Mouse (Mus musculus) hindbrain, embryonic 12.5 days (tissue): Measurements from ENCODE around the gene Lurap1. TPM values are rescaled to one million over a fixed set of nuclear protein-coding genes. Genes with fewer than 3 reads are reported as not detected.

Experiments used
- ATAC-seq: fragments of 200-750 bp; cut with Nextera tagmentation; 2 replicates; pipeline ENCODE4 v1.8.0; 2017; ENCODE audit warnings: moderate TSS enrichment; ENCODE audit not compliant: low FRiP score
- H3K27ac ChIP-seq: fragments of 300-500 bp; sonication (generic); 2 replicates; pipeline ENCODE4 v1.5.1; 2016; ENCODE audit warnings: mild to moderate bottlenecking
- H3K27me3 ChIP-seq: fragments of 300-500 bp; sonication (generic); 2 replicates; pipeline ENCODE4 v1.6.1; 2016; ENCODE audit warnings: mild to moderate bottlenecking
- H3K36me3 ChIP-seq: fragments of 300-500 bp; sonication (generic); 2 replicates; pipeline ENCODE4 v1.6.1; 2016; ENCODE audit warnings: mild to moderate bottlenecking
- H3K4me1 ChIP-seq: fragments of 300-500 bp; sonication (generic); 2 replicates; pipeline ENCODE4 v1.6.1; 2016
- H3K4me2 ChIP-seq: fragments of 300-500 bp; sonication (generic); replicated peaks from 2 replicates; pipeline ENCODE4 v1.6.1; 2016; ENCODE audit warnings: mild to moderate bottlenecking
- H3K4me3 ChIP-seq: fragments of 300-500 bp; sonication (generic); 2 replicates; pipeline ENCODE4 v1.5.1; 2016; ENCODE audit warnings: mild to moderate bottlenecking
- H3K9ac ChIP-seq: fragments of 300-500 bp; sonication (generic); 2 replicates; pipeline ENCODE4 v1.6.1; 2016; ENCODE audit warnings: mild to moderate bottlenecking, moderate library complexity
- H3K9me3 ChIP-seq: fragments of 300-500 bp; sonication (generic); replicated peaks from 2 replicates; pipeline ENCODE4 v1.6.1; 2016; ENCODE audit warnings: mild to moderate bottlenecking
- WGBS: fragments of 180-500 bp; shearing (Covaris S2); methylation state at CpG from one replicate; pipeline ENCODE4 v1.1.7; 2016; 5-methylcytosine and 5-hydroxymethylcytosine counted together
- polyA plus RNA-seq: library from polyadenylated mRNA; unstranded; fragments of >200 nt; fragmentation: Nextera tagmentation; extraction: Ambion mirVana; gene quantifications from 2 replicates; pipeline ENCODE4 v1.2.1, GENCODE M21; 2016

The Lurap1 gene
- polyA plus RNA-seq, 1 experiment from 2014 or later = 2.2 TPM

DNA sequence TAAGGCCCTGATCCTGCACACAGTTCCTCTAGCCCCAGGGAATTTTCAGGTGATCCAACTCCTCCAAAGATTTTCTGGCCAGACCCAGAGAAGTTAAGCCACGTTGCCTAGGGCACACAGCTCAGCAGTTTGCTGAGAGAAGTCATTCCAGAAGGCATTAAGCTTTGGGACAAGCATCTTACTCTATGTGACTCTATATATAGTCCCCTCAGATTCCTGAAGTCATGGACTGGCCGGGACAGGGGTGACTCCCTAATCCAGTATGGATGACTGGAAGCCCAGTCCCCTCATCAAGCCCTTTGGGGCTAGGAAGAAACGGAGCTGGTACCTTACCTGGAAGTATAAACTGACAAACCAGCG lies 296 bp downstream of the Lurap1 start:
- Histone ChIP-seq H3K9ac (peak overlapping the region; percentile 87), H3K4me3 (peak overlapping the region; percentile 70), H3K4me2 (peak overlapping the region; percentile 66), H3K36me3 (peaks cover 41% of the 10 kb centered on the region), H3K9me3 (no peaks in the 10 kb centered on the region), H3K4me1 (peaks cover 15% of the 10 kb centered on the region), H3K27ac (no peak overlapping the region; the same call in 1 of the 2 replicates), H3K27me3 (no peaks in the 10 kb centered on the region)
- peak; percentile 57 for ATAC-seq
- WGBS = 29% methylated on average over 4 of the region's 4 CpGs

DNA sequence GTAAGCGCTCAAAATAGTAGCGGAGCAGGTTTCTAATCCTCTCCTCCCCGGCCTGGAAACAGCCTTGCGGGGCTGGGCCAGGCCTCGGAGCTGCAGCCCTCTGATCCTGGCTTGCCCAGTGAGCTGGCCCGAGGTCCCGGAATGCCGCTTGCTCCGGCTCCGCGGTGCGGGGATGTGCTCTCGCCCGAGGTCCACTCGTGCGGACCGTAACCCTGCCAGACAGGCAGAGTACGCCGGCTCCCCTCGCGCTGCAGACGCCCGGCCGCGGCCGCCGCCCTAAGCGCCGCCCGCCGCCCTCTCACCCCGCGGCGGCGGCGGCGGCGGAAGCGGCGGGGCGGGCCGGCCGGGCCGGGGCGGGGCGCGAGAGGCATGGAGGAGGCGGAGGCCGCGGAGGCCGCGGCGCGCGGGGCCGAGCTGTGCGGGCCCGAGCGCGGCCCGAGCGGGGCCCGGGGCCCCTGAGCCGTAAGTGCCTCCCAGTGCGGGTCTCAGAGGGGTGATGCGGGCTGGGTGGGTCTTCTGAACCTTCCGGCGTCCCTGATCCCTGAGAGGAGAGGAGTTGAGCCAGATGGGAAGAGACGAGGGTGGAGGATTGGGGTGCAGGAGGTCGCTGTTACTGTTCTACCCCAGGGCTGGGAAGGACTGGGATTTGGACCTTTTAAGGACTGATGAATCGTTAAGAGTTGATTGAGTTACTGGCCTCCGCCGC lies 829 bp downstream of the Lurap1 start:
- Histone ChIP-seq H3K9me3 (no peaks in the 10 kb centered on the region), H3K4me2 (peak overlapping the region; percentile 66), H3K4me3 (peak overlapping the region; percentile 70), H3K27me3 (no peaks in the 10 kb centered on the region), H3K4me1 (peaks cover 15% of the 10 kb centered on the region), H3K27ac (peak overlapping the region; percentile 89), H3K9ac (peak overlapping the region; percentile 87), H3K36me3 (peaks cover 35% of the 10 kb centered on the region)
- under 1% methylated on average over 61 of the region's 73 CpGs for WGBS
- ATAC-seq = peak; percentile 95

DNA sequence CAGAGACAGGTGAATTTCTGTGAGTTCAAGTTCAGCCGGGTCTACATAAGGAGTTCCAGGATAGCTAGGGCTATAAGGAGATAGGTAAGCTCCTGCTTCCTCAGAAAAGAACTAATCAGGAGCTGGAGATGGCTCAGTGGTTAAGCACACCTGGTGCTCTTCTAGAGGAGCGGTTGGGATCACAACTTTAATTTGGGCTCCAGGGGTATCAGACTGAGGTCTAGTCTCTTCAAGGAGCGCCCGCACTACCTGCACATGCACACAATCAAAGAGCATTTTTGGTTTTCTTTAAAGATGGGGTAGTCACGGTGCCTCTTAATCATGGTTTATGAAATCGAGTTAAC lies 1.4 kb downstream of the Lurap1 start:
- 20% methylated on average over 6 of the region's 6 CpGs for WGBS
- Histone ChIP-seq H3K27ac (peak overlapping the region; percentile 89), H3K4me1 (peaks cover 15% of the 10 kb centered on the region), H3K4me2 (peak overlapping the region; percentile 66), H3K4me3 (peak overlapping the region; percentile 70), H3K27me3 (no peaks in the 10 kb centered on the region), H3K9me3 (no peaks in the 10 kb centered on the region), H3K9ac (peak overlapping the region; percentile 87), H3K36me3 (peaks cover 30% of the 10 kb centered on the region)
- peak; percentile 12 for ATAC-seq

DNA sequence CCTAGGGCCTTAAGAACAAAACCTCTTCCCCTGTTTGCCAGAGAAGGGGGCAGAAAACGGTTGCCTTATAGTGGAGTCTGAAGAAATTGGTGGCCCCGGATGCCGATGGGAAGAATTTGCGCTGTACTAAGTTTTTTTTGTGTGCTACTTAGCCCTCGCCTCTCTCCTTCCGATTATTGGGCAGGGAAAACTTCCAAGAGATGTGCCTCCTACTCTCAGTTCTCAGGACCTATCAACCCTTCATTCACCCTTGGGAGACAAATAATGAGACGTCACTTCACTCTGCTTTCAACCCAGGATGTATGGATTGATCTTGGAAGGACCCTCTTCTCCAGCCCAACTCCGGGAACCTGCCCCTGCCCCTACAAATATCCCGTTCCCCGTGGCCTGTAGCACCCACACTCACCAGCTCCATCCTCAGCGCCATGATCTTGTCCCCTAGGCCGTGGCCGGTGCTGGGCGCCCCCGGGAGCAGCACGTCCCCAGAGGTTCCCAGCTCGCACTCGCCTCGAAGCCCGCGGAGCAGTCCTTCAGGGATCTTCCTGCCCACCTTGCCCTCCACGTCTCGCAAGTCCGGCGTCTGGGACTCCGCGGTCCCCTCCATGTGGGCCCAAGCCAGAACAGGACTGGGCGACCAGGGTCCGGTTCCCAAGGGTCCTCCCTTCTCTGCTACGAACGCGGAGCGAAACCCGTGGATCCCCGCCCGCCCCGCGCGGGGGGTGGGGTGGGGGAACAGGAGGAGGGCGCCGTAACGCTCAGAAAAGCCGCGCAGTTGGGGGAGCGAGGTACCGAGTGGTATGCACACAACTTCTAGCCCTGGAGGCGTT lies 7.0 kb downstream of the Lurap1 start:
- ATAC-seq = peak; percentile 76
- peaks cover 16% of the 10 kb centered on the region for H3K4me1 ChIP-seq
- no peaks in the 10 kb centered on the region for H3K9me3 ChIP-seq
- WGBS = under 1% methylated on average over 47 of the region's 47 CpGs
- peak overlapping the region; percentile 50 for H3K4me3 ChIP-seq
- peak overlapping the region; percentile 96 for H3K4me2 ChIP-seq
- no peak overlapping the region for H3K27ac ChIP-seq
- peak overlapping the region; percentile 73 for H3K9ac ChIP-seq
- peaks cover 21% of the 10 kb centered on the region for H3K27me3 ChIP-seq
- H3K36me3 ChIP-seq = no peaks in the 10 kb centered on the region

DNA sequence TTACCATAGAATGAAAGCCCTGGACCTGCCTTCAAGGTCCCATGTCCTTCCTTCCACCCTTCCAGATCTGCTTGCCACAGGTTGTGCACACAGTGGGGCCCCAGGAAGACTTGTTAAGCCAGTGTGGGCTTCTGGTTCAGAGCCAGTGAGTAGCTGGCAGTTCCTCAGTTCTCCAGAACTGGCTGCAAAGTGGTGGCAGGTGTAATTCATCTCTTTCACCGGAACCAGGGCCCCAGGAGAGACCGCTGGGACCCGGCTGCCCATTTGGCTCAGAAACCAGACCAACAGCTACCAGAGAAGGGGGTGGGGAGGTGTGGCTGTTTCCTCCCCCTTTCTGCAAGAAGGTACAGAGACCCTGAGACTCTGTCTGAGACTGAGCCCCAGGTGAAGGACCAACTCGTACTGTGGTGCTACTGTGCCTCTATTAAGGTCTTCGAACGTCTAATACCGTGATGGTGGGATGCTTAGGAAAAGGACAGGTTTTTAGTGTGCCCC lies 7.8 kb downstream of the Lurap1 start:
- Histone ChIP-seq H3K27me3 (peaks cover 21% of the 10 kb centered on the region), H3K4me1 (peaks cover 16% of the 10 kb centered on the region), H3K4me2 (peak overlapping the region; percentile 96), H3K4me3 (peak overlapping the region; percentile 50), H3K9ac (no peak overlapping the region), H3K9me3 (no peaks in the 10 kb centered on the region), H3K36me3 (no peaks in the 10 kb centered on the region), H3K27ac (no peak overlapping the region)
- WGBS = 13% methylated on average over 7 of the region's 7 CpGs
- ATAC-seq = no peak

DNA sequence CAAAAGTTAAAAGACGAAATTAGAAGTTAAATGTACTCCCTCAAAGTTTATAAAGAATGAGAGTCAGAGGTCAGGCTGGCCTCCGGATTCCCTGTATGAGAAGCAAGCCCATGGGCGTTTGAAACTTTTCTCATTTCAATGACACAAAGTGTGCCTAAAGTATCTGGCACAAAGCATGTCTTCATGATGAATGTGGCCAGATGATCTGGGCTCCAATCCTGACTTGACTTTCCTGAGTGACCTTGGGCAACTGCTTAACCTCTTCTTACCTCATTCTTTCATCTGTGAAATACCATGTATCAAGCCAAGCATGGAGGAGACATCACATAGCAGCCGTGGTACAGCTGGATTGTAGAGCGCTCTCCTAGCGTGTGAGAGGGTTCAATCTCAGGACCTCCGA lies 8.9 kb downstream of the Lurap1 start:
- Histone ChIP-seq H3K9me3 (no peaks in the 10 kb centered on the region), H3K36me3 (no peaks in the 10 kb centered on the region), H3K4me2 (no peak overlapping the region), H3K27ac (no peak overlapping the region), H3K27me3 (peaks cover 21% of the 10 kb centered on the region), H3K4me1 (peaks cover 16% of the 10 kb centered on the region), H3K4me3 (no peak overlapping the region), H3K9ac (no peak overlapping the region)
- 57% methylated on average over 7 of the region's 7 CpGs for WGBS
- ATAC-seq = no peak

DNA sequence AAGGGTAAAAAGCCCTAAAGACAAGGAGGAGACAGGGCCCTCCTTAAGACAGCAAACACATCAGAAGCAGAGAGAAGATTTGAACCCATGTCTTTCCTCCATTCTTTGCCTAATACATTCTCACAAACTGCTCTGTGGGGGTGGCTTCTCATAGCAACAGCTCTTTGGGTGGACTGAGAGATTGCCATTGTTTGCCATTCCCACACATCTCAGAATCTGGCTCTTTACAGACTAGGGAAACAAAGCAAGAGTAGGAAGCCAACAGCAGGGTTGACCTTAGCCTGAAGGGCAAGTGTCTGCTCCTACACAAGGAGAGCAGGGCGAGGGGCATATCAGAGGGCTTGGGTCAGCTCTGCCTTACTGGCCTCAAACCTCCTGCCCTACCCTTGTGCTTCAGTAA lies 9.4 kb downstream of the Lurap1 start:
- no peak for ATAC-seq

DNA sequence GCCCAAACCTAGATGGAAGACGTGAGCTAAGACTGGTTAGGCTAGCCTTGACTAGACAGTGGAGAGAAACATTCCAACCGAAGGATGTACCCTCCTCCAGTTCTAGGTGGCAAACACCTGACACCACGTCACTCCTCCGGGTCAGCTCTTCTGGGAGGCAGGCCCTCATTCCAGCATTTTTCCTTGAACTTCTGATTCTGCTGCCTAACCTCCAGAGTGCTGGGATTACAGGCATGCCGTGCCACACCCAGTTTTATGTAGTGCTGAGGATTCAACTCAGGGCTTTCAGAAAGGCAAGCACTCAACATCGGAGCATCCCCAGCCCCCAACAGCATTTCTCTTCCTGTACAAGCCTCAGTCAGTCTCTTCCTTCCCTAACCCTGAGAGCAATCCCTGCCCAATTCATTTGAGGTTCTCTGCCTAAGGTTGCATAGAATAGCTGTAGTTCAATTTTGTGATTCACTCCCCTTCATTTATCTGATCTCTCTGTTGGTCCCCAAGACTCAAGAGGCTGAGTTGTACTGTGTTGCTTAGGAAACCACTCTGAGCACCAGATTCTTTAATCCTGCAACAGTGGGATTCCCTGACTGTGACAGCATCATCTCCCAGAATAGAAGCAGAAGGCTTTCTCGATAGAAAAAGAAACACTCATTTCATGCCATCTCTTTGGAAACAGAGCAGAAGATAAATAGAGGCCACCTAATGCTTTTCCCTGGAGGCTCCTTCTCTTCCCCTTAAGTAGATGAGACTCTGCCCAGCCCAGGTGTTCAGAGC lies 10.2 kb downstream of the Lurap1 start:
- Histone ChIP-seq H3K36me3 (no peaks in the 10 kb centered on the region), H3K9ac (no peak overlapping the region), H3K27me3 (peaks cover 21% of the 10 kb centered on the region), H3K4me1 (peaks cover 16% of the 10 kb centered on the region), H3K9me3 (no peaks in the 10 kb centered on the region), H3K4me2 (no peak overlapping the region), H3K4me3 (no peak overlapping the region), H3K27ac (no peak overlapping the region)
- no peak for ATAC-seq
- WGBS = 80% methylated on average over 7 of the region's 7 CpGs

More for the DNA sequence above, 9.4 kb downstream of the Lurap1 start:
- Histone ChIP-seq H3K4me3 (no peak overlapping the region), H3K4me1 (peaks cover 16% of the 10 kb centered on the region), H3K9me3 (no peaks in the 10 kb centered on the region), H3K27ac (no peak overlapping the region), H3K36me3 (no peaks in the 10 kb centered on the region), H3K4me2 (no peak overlapping the region), H3K9ac (no peak overlapping the region), H3K27me3 (peaks cover 21% of the 10 kb centered on the region)
- 63% methylated on average over 1 of the region's 1 CpGs for WGBS

DNA sequence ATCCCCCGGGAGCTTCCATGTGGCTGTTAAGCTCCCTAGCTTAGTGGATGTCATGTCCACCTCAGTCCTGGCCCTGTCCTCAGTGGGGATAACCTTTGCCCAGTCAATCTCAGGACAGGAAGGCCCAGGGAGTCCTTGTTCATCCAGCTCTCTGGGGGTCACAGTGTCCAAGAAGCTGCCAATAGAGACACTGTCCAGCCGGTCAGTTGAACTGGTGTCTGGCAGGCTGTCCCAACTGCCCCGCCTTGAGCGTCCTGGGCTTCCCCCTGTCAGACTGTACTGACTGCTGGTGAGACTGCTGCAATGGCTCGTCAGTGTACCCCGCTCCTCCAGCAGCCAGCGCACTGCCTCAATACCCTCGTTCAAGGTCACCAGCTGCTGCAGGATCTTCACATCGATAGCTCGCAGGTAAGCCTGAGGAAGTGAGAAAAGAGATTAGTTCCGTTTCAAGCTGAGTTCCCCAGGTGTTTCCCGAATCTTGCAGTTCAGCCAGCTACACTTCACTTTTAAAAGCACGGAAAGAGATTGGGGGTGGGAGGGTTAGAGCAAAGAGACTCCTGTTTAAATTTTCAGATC lies 13.6 kb downstream of the Lurap1 start:
- H3K36me3 ChIP-seq = no peaks in the 10 kb centered on the region
- no peaks in the 10 kb centered on the region for H3K4me1 ChIP-seq
- H3K4me2 ChIP-seq = no peak overlapping the region
- H3K27me3 ChIP-seq = peaks cover 9% of the 10 kb centered on the region; the same call in 1 of the 2 replicates
- no peak overlapping the region for H3K9ac ChIP-seq
- 52% methylated on average over 13 of the region's 13 CpGs for WGBS
- H3K9me3 ChIP-seq = no peaks in the 10 kb centered on the region
- H3K4me3 ChIP-seq = no peak overlapping the region
- H3K27ac ChIP-seq = no peak overlapping the region
- ATAC-seq = no peak

DNA sequence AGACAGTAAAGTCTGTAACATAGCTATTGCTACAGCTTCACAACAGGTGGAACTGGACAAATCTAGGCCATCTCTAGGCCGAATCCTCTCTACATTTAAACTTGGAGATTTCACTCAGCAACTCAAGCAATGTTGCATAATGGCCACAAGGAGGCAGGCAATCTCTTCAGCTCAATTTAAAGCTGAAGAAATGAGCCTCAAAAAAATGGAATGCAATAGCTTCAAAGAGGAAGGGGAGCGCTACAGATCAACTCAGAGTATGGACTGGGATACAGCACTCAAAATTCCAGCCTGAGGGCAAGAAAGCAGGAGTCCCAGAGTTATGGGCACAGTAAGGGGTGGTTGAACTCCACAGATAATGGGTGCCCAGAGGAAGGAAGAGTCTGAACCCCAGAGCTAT lies 16.1 kb downstream of the Lurap1 start:
- H3K9ac ChIP-seq = no peak overlapping the region
- H3K27ac ChIP-seq = no peak overlapping the region
- H3K36me3 ChIP-seq = no peaks in the 10 kb centered on the region
- no peaks in the 10 kb centered on the region for H3K9me3 ChIP-seq
- H3K4me1 ChIP-seq = no peaks in the 10 kb centered on the region
- ATAC-seq = no peak
- H3K4me3 ChIP-seq = no peak overlapping the region
- no peaks in the 10 kb centered on the region for H3K27me3 ChIP-seq
- 41% methylated on average over 2 of the region's 2 CpGs for WGBS
- no peak overlapping the region for H3K4me2 ChIP-seq

DNA sequence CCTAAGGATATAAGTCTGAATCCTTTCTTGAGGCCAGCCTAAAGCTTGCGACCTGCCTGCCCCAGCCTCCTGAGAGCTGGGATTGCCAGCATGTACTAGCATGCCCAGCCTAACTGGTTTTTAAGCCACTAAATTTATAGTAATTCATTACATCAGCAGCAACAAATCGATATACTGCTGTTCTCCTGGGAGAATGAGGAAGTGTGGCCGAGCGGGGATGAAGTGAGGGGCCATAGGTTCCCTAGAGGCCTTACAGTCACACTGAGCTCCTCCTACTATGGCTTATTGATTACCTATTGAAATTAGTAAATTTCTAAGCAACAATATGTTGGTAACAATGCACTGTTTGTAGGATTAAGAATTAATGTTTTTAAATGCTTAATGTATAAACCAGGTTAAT lies 18.0 kb downstream of the Lurap1 start:
- H3K9me3 ChIP-seq = no peaks in the 10 kb centered on the region
- no peak overlapping the region for H3K4me3 ChIP-seq
- no peaks in the 10 kb centered on the region for H3K36me3 ChIP-seq
- 79% methylated on average over 4 of the region's 4 CpGs for WGBS
- no peaks in the 10 kb centered on the region for H3K27me3 ChIP-seq
- no peak overlapping the region for H3K27ac ChIP-seq
- no peak for ATAC-seq
- no peak overlapping the region for H3K9ac ChIP-seq
- H3K4me2 ChIP-seq = no peak overlapping the region
- no peaks in the 10 kb centered on the region for H3K4me1 ChIP-seq

DNA sequence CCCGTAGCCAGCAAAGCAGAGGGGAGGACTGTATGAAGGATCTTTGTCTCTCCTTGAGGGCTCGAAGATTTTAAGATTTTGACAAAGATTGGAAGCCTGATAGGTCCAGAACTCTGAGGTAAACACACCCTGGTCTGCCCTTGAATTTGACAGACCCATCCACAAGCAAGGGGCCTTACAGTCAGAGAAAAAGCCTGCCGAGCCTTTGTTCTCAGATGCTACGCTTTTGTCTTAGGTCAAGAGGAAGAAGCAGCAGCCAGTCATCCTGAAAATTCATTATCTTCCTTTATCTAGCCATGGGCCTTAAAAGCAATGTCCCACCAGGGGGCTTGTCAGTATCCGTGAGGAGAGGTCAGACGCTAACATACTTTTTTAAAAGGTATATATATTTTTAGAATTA lies 23.2 kb downstream of the Lurap1 start:
- Histone ChIP-seq H3K4me2 (no peak overlapping the region), H3K36me3 (no peaks in the 10 kb centered on the region), H3K27me3 (no peaks in the 10 kb centered on the region), H3K9ac (0 out of 2 replicates have a peak overlapping the region, but pooled peaks have one; percentile 19), H3K27ac (peak overlapping the region; percentile 60; the same call in 1 of the 2 replicates), H3K4me3 (no peak overlapping the region), H3K4me1 (peaks cover 11% of the 10 kb centered on the region), H3K9me3 (no peaks in the 10 kb centered on the region)
- WGBS = 55% methylated on average over 6 of the region's 6 CpGs
- no peak for ATAC-seq
